Mouse (Mus musculus): ENCODE measurements around the gene Fn3krp.

- no peak for TF ChIP-seq ZNF384 (IDR thresholded peaks at IDR 0.05; ENCODE audit: low read depth, low read length)
- no peak for TF ChIP-seq CHD2 (IDR thresholded peaks at IDR 0.05; ENCODE audit: low read depth, low read length)
Observed at GRCm38 (mm10) chr11:121390793-121391192, 30.4 kb upstream of the Fn3krp start.

All from ES-E14 (cell line).